Mouse (Mus musculus): ENCODE results near the gene St6galnac3. TPM values are rescaled to one million over a fixed set of nuclear protein-coding genes. Genes with fewer than 3 reads are reported as not detected.

The St6galnac3 gene
- total and polyA plus RNA-seq, 2 experiments from 2014 or later, result 6.9 to 16.6 TPM

- Histone ChIP-seq H3K9me3 (ENCODE audit: low read length) (no peaks in the 10 kb centered on the region), H3K27me3 (ENCODE audit: insufficient read depth, low read length) (no peaks in the 10 kb centered on the region), H3K9ac (no peak overlapping the region), H3K4me1 (ENCODE audit: insufficient read depth) (no peaks in the 10 kb centered on the region), H3K27ac (ENCODE audit: low read depth, low read length) (no peak overlapping the region), H3K4me3 (ENCODE audit: low read depth, low read length) (no peak overlapping the region), H3K36me3 (ENCODE audit: insufficient read depth) (no peaks in the 10 kb centered on the region), H3K4me2 (ENCODE audit: low read depth) (no peak overlapping the region)
- TF ChIP-seq CTCF (IDR thresholded peaks at IDR 0.05; ENCODE audit: low read depth), result peak; percentile 55
- 35% methylated on average over 12 of the region's 12 CpGs for WGBS
- DNase-seq (no peak), ATAC-seq (peak; percentile 14; the same call in 1 of the 2 replicates)
These were observed 49.9 kb downstream of the St6galnac3 start for GRCm38 (mm10) chr3:153675073-153675472.

- Histone ChIP-seq H3K27ac (ENCODE audit: low read depth, low read length) (no peak overlapping the region), H3K27me3 (ENCODE audit: insufficient read depth, low read length) (no peaks in the 10 kb centered on the region), H3K4me2 (ENCODE audit: low read depth) (no peak overlapping the region), H3K4me3 (ENCODE audit: low read depth, low read length) (no peak overlapping the region), H3K4me1 (ENCODE audit: insufficient read depth) (no peaks in the 10 kb centered on the region), H3K9me3 (ENCODE audit: low read length) (no peaks in the 10 kb centered on the region), H3K9ac (no peak overlapping the region), H3K36me3 (ENCODE audit: insufficient read depth) (no peaks in the 10 kb centered on the region)
- DNase-seq (no peak), ATAC-seq (no peak)
- WGBS, result 86% methylated on average over 8 of the region's 8 CpGs
- TF ChIP-seq CTCF (IDR thresholded peaks at IDR 0.05; ENCODE audit: low read depth), result no peak
These were observed 50.6 kb downstream of the St6galnac3 start for GRCm38 (mm10) chr3:153674359-153674758.

DNA sequence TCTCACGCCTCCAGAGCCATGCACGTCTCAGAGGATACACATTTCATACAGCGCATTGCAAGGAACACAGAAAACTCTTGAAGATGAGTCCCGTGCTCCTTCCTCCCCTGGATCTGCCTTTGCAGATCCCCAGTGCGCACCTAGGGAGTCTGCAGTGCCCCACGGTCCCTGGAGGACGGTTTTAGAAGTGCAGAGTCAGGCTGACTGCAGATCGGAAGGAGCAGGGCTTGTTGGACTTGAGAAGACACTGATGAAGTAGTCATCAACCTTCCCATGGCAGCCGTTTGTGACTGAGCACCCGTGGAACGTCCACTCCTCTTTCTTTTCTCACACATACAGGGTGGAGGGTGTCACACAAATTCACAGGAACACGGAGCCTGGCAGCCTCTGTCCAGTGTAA lies 51.5 kb downstream of the St6galnac3 start:
- H3K36me3 ChIP-seq (ENCODE audit: insufficient read depth), result no peaks in the 10 kb centered on the region
- no peak overlapping the region for H3K27ac ChIP-seq (ENCODE audit: low read depth, low read length)
- no peaks in the 10 kb centered on the region for H3K9me3 ChIP-seq (ENCODE audit: low read length)
- no peak for DNase-seq
- no peaks in the 10 kb centered on the region for H3K4me1 ChIP-seq (ENCODE audit: insufficient read depth)
- no peak for TF ChIP-seq CTCF (IDR thresholded peaks at IDR 0.05; ENCODE audit: low read depth)
- WGBS, result 92% methylated on average over 12 of the region's 12 CpGs
- H3K4me2 ChIP-seq (ENCODE audit: low read depth), result no peak overlapping the region
- no peaks in the 10 kb centered on the region for H3K27me3 ChIP-seq (ENCODE audit: insufficient read depth, low read length)
- ATAC-seq, result no peak
- no peak overlapping the region for H3K4me3 ChIP-seq (ENCODE audit: low read depth, low read length)
- H3K9ac ChIP-seq, result no peak overlapping the region

GRCm38 (mm10) chr3:153670953-153671674 lies 53.9 kb downstream of the St6galnac3 start:
- Histone ChIP-seq H3K4me3 (ENCODE audit: low read depth, low read length) (no peak overlapping the region), H3K27me3 (ENCODE audit: insufficient read depth, low read length) (no peaks in the 10 kb centered on the region), H3K36me3 (ENCODE audit: insufficient read depth) (no peaks in the 10 kb centered on the region), H3K4me2 (ENCODE audit: low read depth) (no peak overlapping the region), H3K9me3 (ENCODE audit: low read length) (no peaks in the 10 kb centered on the region), H3K4me1 (ENCODE audit: insufficient read depth) (no peaks in the 10 kb centered on the region), H3K27ac (ENCODE audit: low read depth, low read length) (0 out of 2 replicates have a peak overlapping the region, but pooled peaks have one; percentile 15), H3K9ac (no peak overlapping the region)
- TF ChIP-seq CTCF (IDR thresholded peaks at IDR 0.05; ENCODE audit: low read depth), result no peak
- 85% methylated on average over 10 of the region's 10 CpGs for WGBS
- DNase-seq (peak; percentile 55), ATAC-seq (peak; percentile 53; the same call in 1 of the 2 replicates)

- 85% methylated on average over 13 of the region's 13 CpGs for WGBS
- no peaks in the 10 kb centered on the region for H3K27me3 ChIP-seq (ENCODE audit: insufficient read depth, low read length)
- no peak overlapping the region for H3K27ac ChIP-seq (ENCODE audit: low read depth, low read length)
- H3K36me3 ChIP-seq (ENCODE audit: insufficient read depth), result no peaks in the 10 kb centered on the region
- DNase-seq (no peak), ATAC-seq (no peak)
- no peaks in the 10 kb centered on the region for H3K9me3 ChIP-seq (ENCODE audit: low read length)
- no peak overlapping the region for H3K9ac ChIP-seq
- no peak for TF ChIP-seq CTCF (IDR thresholded peaks at IDR 0.05; ENCODE audit: low read depth)
- no peak overlapping the region for H3K4me3 ChIP-seq (ENCODE audit: low read depth, low read length)
- H3K4me2 ChIP-seq (ENCODE audit: low read depth), result no peak overlapping the region
- no peaks in the 10 kb centered on the region for H3K4me1 ChIP-seq (ENCODE audit: insufficient read depth)
These were observed 55.1 kb downstream of the St6galnac3 start for GRCm38 (mm10) chr3:153669737-153670435.

GRCm38 (mm10) chr3:153669329-153669728 lies 55.6 kb downstream of the St6galnac3 start:
- H3K27ac ChIP-seq (ENCODE audit: low read depth, low read length), result no peak overlapping the region
- H3K27me3 ChIP-seq (ENCODE audit: insufficient read depth, low read length), result no peaks in the 10 kb centered on the region
- H3K4me3 ChIP-seq (ENCODE audit: low read depth, low read length), result no peak overlapping the region
- H3K9ac ChIP-seq, result no peak overlapping the region
- TF ChIP-seq CTCF (IDR thresholded peaks at IDR 0.05; ENCODE audit: low read depth), result no peak
- H3K4me1 ChIP-seq (ENCODE audit: insufficient read depth), result no peaks in the 10 kb centered on the region
- WGBS, result 71% methylated on average over 8 of the region's 8 CpGs
- ATAC-seq (no peak), DNase-seq (no peak)
- H3K9me3 ChIP-seq (ENCODE audit: low read length), result no peaks in the 10 kb centered on the region
- H3K36me3 ChIP-seq (ENCODE audit: insufficient read depth), result no peaks in the 10 kb centered on the region
- no peak overlapping the region for H3K4me2 ChIP-seq (ENCODE audit: low read depth)
